Mouse (Mus musculus): Measurements from ENCODE around the gene Hsf2.

The Hsf2 gene

DNA sequence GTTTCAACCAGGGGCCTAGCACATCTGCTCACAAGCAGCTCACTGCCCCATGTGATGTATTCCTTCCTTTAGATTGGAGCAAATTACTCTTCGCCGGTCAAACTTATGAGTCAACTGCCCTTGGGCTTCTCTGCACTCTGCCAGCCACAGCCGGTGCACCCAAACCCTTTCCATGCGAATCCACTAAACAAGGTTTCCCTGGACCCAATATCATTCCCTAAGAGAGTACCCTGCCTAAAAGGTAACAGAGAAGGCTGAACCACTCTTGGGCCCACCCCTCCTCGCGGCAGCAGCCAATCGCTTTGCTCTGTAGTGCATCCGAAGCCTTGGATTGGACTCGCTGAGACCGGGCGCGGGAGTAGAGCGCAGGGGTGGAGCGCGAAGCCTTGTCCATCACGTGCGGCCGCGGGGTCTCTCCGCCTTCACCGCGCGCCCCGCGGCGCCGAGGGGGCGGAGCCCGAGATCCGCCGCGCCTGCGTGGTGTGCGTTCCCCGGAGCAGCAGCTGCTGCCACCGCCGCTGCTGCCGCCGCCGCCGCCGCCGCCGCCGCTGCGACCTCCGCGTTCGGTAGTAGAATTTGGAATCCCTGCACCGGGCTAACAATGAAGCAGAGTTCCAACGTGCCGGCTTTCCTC, at the start of gene Hsf2:
Gene Hsf2 (plus strand): TSS at position 478 of the 634 bp plus-strand sequence.
- DNase-seq, result peak; percentile 98

DNA sequence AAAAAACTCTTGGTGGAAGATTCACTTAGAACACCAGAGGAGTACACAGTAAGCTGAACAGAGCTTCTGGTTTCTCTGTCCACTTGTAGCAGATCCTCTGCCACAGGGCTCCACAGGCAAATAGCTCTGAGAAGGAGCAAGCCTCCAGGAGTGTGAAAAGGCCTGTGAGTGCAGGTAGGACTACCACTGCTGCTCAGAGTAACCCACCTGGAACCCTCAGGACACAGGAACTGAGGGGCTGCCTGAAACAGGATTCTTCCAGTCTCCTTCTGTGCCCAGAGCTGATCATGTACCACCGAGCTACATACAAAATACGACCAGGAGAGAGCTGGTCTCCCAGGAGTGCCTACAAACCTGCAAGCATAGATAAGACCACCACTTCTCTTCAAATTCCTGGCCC, 48.3 kb upstream of the Hsf2 start:
- no peak for DNase-seq

DNA sequence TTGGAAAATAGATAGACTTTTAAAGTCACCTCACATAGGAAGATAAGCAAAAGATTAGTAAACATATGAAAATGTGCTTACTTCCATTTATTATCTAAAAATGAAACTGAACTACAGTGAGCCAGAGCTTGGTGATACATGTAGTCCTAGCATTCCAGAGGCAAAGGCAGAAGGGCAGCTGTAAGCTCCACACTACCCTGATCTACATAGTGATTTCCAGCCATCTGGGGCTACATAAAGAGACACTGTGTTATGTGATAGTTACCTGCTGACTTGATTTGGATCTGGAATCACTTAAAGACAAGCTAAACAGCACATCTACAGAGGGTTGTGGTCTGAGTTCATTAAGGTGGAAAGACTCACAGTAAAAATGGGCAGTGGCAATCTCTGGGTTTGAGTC, 45.1 kb upstream of the Hsf2 start:
- DNase-seq, result no peak

DNA sequence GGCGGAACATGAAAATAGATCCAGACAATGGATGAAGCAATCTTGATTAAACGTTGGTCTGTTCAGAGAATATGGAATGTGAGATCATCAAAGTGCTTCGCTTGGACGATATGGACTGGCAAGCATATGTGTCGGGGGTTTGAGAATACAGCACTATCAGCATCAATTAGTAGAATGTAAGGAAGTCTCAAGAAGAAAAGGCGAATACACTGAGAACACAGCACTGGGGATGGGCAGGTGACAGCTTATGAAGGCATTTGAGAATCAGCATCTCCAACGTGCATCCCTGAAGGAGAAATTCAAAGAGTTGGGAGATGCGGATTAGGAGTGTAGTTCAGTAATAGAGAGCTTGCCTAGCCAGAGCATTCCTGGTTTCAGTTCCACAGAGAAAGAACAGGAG, 41.8 kb upstream of the Hsf2 start:
- DNase-seq, result no peak

DNA sequence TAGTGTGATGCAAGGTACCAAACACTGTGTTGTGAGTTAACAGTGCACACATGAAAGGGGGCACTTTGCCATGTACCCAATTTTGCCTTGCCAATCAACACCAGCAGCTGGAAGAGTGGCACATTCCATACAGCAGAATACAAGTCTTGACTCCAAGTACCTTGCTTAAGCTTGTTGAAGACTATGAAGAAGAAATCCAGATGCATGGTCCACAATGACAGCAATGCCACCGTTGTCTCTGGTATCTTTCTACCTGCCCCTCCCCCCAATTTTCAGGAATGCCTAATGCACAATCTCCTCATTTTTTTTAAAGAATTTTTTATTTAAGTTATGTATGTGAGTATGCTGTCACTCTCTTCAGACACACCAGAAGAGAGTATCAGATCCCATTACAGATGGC, 40.5 kb upstream of the Hsf2 start:
- no peak for DNase-seq

DNA sequence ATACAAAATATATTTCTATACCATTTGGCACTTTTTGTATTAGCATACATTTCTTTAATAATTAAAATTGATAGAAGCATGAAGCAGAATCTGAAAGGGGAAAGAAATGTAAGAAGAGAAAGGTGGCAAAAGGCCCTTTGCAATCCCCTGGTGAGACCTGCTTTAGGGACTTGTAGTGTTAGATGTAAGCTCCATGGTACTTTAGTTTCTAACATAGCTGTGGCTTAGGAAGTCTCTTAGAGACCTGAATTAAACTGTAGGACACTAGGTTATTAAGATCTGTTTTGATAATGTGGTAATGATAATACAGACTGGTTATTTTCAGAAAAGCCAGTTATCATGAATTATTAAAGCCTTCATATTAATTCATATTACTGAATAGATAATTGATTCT, 38.5 kb upstream of the Hsf2 start:
- no peak for DNase-seq

DNA sequence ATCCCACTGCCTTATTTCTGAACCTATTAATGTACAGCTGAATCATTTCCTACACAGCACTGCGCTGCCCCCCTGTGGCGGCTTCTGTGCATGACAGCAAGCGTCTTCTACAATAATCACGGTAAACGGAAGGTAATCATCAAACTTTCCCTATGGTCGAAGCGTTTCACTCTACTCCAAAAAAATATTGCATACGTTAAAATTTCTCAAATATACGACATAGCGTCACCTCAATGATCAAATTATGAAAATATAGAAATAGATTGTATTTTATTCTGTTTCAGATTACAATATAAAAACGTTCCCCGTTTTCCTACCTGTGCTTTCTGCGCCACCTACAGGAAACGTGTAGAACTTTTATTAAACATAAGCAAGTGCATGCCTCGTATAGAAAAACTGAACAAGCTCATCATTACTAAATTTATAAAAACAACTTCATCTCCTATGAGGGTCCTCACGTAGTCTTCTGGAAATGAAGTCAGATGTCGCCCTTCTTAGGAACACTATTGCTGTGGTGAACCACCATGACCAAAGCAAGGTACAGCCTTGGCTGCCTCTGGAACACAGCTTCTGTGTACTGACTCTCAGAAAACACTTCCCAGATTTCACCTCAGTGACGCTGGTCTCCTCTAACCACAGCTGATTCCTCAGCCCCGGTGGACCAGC, 38.0 kb upstream of the Hsf2 start:
- DNase-seq, result peak; percentile 82

DNA sequence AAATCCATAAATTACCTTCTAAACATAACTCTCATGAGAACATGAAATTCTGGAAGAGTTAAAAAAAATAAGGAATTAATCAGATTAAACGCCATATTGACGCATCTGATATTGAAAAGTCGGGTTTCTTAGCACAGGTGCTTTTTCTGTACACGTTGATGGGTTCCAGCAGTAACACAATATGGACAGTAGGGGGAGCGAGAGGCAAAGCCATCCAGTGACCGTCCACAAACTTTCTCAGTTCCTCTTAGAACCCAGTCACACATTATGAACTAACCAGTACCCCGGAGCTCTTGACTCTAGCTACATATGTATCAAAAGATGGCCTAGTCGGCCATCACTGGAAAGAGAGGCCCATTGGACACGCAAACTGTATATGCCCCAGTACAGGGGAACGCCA, 22.9 kb upstream of the Hsf2 start:
- peak; percentile 62 for DNase-seq

DNA sequence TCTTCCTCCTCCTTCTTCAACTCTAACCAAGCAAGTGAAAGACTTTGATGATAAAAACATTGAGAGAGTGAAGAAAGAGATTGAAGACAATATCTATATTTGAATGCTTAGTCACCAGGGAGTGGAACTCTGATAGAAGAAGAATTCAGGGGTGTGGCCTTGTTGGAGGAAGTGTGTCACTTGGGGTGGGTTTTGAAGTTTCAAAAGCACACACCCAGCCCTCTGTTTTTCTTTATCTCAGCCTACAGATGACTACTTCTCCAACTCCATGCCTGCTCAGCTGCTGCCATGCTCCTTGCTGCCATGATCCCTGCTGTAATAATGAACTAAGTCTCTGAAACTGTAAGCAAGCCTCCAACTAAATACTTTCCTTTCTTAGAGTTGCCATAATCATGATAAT, 20.4 kb upstream of the Hsf2 start:
- DNase-seq, result no peak

DNA sequence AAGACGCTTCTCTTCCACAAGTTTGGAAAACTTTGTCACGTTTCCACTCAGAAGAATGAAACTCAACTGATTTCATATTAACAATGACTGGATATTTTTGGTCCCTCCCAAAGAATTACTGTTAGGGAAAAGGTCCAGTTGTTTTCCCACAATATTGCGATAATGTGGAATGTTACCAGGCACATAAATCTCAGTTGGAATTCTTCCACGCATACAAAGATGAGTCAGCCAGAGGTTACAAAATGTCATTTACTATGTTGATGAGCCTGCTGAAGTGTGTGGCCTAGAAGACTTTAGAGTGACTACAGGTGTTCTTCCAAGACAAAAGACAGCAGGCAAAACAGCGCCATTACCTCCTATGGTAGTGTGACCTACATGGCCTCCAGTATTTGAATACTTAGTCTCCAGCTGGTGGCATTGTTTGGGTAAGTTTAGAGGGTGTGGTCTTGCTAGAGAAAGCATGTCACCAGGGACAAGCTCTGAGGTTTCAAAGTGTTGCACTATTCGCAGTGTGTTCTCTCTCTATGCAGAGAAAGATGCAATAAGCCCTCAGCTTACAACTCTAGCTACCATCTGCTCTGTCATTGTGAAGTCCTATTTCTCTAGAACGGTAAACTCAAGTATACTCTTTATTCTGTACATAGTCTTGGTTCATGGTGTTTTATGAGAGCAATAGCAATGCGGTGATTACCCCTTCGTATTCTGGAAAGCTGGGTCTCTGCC, 8.9 kb upstream of the Hsf2 start:
- DNase-seq, result no peak

DNA sequence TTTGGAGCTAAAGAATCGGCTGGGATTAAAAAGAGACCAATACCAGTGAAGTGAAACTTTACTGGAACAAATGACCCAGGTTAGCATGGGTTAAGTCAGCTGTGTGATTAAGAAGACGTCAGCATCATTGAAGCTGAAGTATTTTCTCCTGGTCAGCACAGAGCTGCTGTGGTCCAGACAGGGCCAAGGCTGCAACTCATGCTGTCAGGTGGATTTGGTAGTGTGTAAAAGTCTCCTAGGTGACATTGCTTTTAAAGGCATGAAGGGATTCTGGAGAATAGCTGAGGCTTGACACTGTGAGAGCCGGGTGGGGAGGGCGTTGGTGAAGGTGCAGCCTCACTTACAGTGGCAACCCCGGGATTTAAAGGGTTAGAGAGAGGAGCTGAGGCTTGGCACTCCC, 4.5 kb upstream of the Hsf2 start:
- no peak for DNase-seq

DNA sequence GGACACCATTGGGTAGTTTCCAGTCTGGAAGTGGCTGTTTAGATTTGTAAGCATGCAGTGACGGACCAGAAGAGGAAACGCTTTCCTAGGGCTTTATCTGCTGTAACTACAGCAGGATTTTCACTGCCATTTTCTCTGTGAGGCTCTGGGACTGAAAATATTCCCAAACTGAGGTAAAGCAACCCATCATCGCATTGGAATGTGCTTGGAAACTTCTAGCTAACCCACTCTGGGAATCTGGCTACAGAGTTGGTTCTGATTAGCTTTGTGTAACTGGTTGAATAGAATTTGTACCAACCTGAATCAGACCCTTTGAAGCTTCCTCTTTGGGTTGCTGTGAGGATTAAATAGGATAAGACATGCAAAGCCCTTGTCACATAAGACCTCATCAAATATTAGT, 1.4 kb upstream of the Hsf2 start:
- no peak for DNase-seq

DNA sequence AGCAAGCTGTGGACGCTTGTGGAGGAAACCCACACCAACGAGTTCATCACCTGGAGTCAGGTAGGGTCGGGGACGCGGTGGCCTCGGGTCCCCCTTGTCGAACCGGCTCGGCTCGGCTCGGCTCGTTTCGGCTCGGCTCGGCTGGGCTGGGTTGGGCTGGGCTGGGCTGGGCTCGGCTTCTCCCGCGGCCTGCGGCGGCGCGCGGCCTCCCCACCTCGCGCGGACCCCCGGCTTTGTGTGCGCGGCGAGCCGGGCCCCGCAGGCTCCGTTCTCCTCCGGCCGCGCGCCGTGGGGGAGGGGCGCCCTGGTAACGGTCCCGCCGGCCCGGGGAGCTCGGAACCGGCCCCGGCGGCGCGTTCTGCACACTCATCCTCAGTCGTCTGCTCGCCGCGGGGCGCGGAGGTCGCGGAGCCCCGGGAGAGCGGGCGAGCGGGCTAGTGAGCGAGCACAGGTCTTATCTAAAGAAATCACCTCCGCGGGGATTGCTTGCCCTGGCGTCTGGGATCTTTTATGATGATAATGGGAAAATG, 422 bp downstream of the Hsf2 start:
- no peak for DNase-seq

DNA sequence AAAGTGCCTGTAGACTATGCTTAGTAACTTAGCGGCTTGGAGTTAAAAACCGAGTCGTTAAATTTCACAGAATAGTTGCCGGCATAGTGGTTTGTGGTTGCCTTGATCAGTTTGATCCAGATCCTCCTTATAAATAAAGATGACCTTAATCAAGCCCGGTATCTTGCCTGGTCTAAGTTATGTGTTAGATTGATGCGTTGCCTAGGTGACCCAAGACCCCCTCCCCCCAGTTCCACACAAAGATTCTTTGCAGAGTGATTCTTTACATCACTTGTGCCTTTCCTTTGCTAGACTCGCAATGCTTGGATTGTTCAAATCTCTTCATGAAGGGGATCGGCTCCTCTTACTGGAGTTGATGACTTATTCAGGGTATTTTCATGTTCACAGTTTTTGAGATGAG, 1.0 kb downstream of the Hsf2 start:
- DNase-seq, result no peak

DNA sequence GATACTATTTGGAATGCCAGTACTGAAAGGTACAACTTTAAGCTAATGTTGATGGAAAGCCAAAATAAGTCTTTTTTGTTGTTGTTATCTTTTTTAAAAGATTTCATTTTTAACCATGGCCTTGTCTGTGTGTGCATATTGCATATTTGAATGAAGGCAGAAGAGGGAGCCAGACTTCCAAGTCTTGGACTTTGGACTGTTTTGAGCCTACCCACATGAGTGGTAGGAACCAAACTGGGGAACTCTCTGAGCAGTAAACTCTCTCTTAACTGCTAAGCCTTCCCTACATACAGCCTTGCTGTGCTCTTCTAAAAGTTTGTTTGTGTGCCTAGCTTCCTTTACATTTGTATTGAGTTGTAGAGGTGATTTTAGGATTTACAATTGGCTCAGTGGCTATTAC, 2.4 kb downstream of the Hsf2 start:
- DNase-seq, result peak; percentile 41

DNA sequence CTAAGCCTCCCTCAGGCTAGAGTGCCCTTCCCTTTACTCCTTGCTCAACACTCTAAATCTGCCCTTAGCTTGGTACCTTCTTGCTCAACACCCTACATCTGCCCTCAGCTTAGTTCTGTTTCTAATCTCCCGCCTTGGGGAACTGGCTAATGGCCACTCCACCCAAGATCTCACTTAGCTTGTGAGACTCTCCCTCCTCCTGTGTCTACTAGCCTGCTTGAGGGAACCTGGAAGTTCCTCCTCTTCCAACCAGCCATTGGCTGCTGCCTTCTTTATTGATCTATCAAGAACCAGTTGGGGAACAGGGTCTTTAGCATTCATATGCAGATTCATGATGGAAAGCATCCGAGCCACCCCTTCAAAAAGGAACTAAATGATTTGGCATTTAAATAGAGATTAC, 5.9 kb downstream of the Hsf2 start:
- DNase-seq, result no peak

DNA sequence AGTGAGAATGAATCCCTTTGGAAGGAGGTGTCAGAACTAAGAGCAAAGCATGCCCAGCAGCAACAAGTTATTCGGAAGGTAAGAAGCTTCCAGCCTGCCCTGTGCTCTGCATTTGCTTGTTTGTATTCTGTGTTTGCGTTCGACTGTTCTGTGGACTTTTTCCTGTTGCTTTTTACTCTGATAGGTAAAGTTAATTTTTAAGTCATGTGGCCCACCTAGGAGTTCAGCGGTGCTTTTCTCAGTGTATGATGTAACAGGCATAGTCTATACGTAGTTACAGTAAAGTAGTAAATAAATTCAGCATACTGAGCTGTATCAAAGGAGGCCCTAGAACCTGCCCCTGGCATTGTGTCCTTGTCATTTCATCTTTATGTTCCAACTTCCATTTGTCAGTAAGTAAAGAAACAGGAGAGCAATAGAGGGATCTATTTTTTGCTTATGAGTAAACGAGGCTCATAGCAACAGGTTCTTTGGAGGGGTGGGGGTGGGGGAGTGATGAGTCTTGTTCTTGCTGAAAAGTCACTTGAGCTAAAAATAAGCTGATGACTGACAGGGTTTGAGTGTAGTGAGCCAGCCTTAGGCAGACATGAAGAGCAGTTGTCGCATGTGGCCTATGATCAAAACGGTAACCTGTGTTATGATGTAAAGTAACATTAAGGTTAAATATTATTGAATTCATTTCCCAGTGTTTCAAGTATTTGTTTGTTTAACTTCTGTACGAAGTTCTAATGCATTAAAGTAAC, 13.4 kb downstream of the Hsf2 start:
- DNase-seq, result peak; percentile 9

DNA sequence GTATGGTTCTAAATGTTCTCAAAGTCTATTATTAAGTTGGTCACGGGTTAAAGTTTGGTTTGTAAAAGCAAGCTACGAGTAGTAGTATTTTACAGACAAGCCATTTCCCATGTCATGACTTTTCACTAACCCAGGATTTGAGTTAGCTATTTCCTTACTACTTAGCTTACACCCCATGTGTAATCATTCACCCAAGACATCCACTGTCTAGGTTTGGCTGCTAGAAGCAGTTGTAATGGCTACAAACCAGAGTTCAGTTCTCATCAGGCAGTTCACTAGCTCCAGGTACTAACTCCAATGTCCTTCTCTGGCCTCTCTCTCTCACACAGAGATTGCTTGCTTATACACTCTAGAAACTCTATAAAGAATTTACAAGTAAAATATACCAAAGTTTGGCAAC, 28.4 kb downstream of the Hsf2 start:
- DNase-seq, result peak; percentile 58

DNA sequence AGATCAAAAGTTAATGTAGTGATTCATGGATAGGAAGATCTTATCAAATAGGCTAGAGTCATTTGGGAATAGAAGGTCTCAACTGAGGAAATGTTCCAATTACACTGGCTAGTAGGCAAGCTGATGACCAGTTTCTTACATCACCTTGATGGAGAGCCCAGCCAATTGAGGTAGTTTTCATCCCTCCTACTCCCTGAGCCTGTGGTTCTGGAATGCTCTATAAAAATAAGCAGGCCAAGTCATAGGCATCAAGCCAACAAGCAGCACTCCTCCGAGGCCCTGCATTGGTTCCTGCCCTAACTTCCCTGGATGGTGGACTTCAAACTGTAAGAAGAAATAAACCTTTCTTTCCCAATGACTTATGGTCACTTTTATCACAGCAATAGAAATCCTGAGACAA, 29.1 kb downstream of the Hsf2 start:
- no peak for DNase-seq

DNA sequence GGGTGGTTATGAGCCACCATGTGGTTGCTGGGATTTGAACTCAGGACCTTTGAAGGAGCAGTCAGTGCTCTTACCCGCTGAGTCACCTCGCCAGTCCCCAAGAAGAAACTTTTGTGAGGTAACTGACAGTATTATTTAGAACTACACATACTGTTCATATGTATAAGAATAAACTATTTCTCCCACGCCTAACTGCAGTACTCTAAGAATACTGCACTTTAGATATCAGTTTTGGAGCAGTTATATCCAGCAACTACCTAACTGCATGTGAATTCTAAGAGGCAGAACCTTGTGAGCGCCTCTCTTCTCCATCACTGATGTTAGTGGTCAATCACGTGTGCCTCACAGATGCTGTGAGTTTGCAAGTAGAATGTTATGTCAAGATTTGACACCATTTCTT, 40.3 kb downstream of the Hsf2 start:
- DNase-seq, result no peak

DNA sequence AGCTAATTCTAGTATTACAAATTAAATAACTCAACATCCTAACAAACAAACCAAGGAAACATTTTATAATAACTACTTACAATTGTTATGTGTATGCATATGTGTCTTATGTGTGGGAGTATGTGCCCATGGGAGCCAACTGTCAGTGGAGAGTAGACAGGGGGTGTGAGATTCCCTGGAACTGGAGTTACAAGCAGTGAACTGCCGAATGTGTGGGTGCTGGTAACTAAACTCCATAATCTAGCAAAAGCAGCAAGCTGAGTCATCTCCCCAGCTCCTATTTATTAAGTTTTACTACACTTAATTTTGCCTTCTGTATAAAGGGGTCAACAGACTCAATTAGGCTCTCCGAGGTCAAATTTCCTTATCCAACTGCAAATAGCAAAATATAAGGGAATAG, 44.9 kb downstream of the Hsf2 start:
- peak; percentile 6 for DNase-seq

DNA sequence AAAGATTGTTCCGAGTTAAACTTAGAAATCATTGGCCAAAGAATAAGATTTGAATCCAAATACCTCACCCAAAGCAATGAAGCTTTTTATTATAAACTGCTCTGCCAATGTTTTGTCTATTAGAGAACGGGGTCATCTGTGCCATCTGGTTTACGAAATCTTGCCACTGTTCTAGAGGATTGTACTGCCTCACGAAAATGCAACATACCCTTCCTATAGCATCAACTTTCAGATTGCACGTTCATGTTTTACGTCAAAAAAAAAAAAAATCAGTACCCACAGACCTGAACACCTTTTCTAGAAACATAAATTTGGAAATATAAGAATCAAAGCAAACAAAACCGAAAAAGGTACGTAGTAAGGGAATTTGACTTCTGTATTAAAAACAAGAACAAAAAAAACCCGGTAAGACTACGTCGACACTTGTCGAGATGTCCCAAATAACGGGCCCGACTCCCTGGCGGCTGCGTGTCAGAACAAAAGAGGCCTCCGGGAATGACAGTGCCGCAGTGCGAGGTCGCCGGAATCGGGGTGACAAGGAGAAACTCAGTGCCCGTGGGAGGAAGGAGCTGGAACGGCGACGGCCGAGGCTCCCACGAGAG, 45.5 kb downstream of the Hsf2 start:
- DNase-seq, result peak; percentile 33
